Mouse (Mus musculus) liver, adult 2 months (tissue): Measurements from ENCODE around the gene Rbms1. TPM values are rescaled to one million over a fixed set of nuclear protein-coding genes. Genes with fewer than 3 reads are reported as not detected.

ENCODE experiments used
- DNase-seq: peaks from one replicate; pipeline ENCODE4 v3.0.0-alpha.2; 2011; ENCODE audit warnings: low read depth, low spot score; ENCODE audit errors: extremely low read depth
- H3K27ac ChIP-seq: fragments of 200-500 bp; replicated peaks from 2 replicates; pipeline ENCODE4 v1.5.1; 2012; ENCODE audit warnings: low read depth, mild to moderate bottlenecking, control low read depth, inconsistent platforms, low read length; ENCODE audit not compliant: insufficient read depth
- H3K27me3 ChIP-seq: fragments of 200-500 bp; 2 replicates; pipeline ENCODE4 v1.6.1; 2012; ENCODE audit warnings: mild to moderate bottlenecking, moderate library complexity, low read length, inconsistent platforms; ENCODE audit not compliant: control insufficient read depth, insufficient read depth
- H3K36me3 ChIP-seq: fragments of 200-500 bp; 2 replicates; pipeline ENCODE4 v1.6.1; 2012; ENCODE audit warnings: low read length, inconsistent platforms; ENCODE audit not compliant: control insufficient read depth, insufficient read depth
- H3K4me1 ChIP-seq: fragments of 200-500 bp; 2 replicates; pipeline ENCODE4 v1.6.1; 2011; ENCODE audit warnings: low read length; ENCODE audit not compliant: control insufficient read depth, insufficient read depth
- H3K4me3 ChIP-seq: fragments of 200-500 bp; 2 replicates; pipeline ENCODE4 v1.5.1; 2011; ENCODE audit warnings: low read depth, mild to moderate bottlenecking, control low read depth, low read length, moderate library complexity; ENCODE audit not compliant: insufficient read depth
- H3K79me2 ChIP-seq: fragments of 200-500 bp; 2 replicates; pipeline ENCODE4 v1.6.1; 2012; ENCODE audit warnings: inconsistent platforms, mild to moderate bottlenecking, low read length, moderate library complexity; ENCODE audit not compliant: control insufficient read depth, insufficient read depth
- H3K9ac ChIP-seq: fragments of 200-500 bp; 2 replicates; pipeline ENCODE4 v1.6.1; 2012; ENCODE audit warnings: low read depth, mild to moderate bottlenecking, control low read depth, inconsistent platforms, low read length
- CTCF ChIP-seq: fragments of 200-500 bp; IDR thresholded peaks from 2 replicates; pipeline ENCODE4 v1.5.1; 2011; ENCODE audit warnings: low read depth, low read length, control low read depth
- POLR2A ChIP-seq: fragments of 200-500 bp; IDR thresholded peaks from 2 replicates; pipeline ENCODE4 v1.6.1; 2011; ENCODE audit warnings: low read length, control low read depth; ENCODE audit not compliant: insufficient read depth; ENCODE audit errors: extremely low read depth
- WGBS: fragments of 180-500 bp; shearing (Covaris S2); methylation state at CpG from one replicate; pipeline ENCODE4 v1.1.7; 2018; 5-methylcytosine and 5-hydroxymethylcytosine counted together
- polyA plus RNA-seq: library from polyadenylated mRNA; depleted of rRNA; stranded (reverse); fragments of >200 nt; gene quantifications from 2 replicates; pipeline ENCODE4 v1.2.3, GENCODE M21; 2012; rRNA removed
- total RNA-seq: library from RNA; depleted of rRNA; stranded (reverse); fragments of >200 nt; gene quantifications from 2 replicates; pipeline ENCODE4 v1.2.3, GENCODE M21; 2014; rRNA removed

The Rbms1 gene
- total and polyA plus RNA-seq, 2 experiments = 25.8 to 54.6 TPM

- Histone ChIP-seq H3K79me2 (no peaks in the 10 kb centered on the region), H3K9ac (no peak overlapping the region), H3K36me3 (no peaks in the 10 kb centered on the region), H3K4me1 (no peaks in the 10 kb centered on the region), H3K27ac (no peak overlapping the region), H3K27me3 (no peaks in the 10 kb centered on the region), H3K4me3 (no peak overlapping the region)
- no peak for DNase-seq
- TF ChIP-seq CTCF (no peak), POLR2A (no peak)
- whole genome bisulfite sequencing = 91% methylated on average over 8 of the region's 8 CpGs
These were observed 257.6 kb downstream of the Rbms1 start for GRCm38 (mm10) chr2:60705426-60705825.

- Histone ChIP-seq H3K27me3 (no peaks in the 10 kb centered on the region), H3K36me3 (no peaks in the 10 kb centered on the region), H3K9ac (no peak overlapping the region), H3K4me3 (no peak overlapping the region), H3K79me2 (no peaks in the 10 kb centered on the region), H3K27ac (no peak overlapping the region), H3K4me1 (no peaks in the 10 kb centered on the region)
- TF ChIP-seq CTCF = no peak
- no peak for TF ChIP-seq POLR2A
- WGBS = 42% methylated on average over 4 of the region's 4 CpGs
- DNase-seq = no peak
These were observed 259.7 kb downstream of the Rbms1 start for GRCm38 (mm10) chr2:60703315-60703714.

- H3K36me3 ChIP-seq = no peaks in the 10 kb centered on the region
- H3K4me3 ChIP-seq = no peak overlapping the region
- H3K27ac ChIP-seq = no peak overlapping the region
- H3K4me1 ChIP-seq = no peaks in the 10 kb centered on the region
- no peak overlapping the region for H3K9ac ChIP-seq
- no peak for DNase-seq
- TF ChIP-seq CTCF (no peak), POLR2A (no peak)
- 89% methylated on average over 4 of the region's 4 CpGs for WGBS
- no peaks in the 10 kb centered on the region for H3K27me3 ChIP-seq
- H3K79me2 ChIP-seq = no peaks in the 10 kb centered on the region
These were observed 262.0 kb downstream of the Rbms1 start for GRCm38 (mm10) chr2:60700956-60701355.

Other genes starting within 250 kb of the Rbms1 start
- 0.28 TPM in 1 of 2 replicates, not detected in the other for gene Itgb6, start 240.5 kb downstream of the Rbms1 start, total RNA-seq
- gene Itgb6, start 240.5 kb downstream of the Rbms1 start, polyA plus RNA-seq = not detected in 2 replicates